Mouse (Mus musculus) telencephalon, adult 2 months (tissue): ENCODE measurements around the gene Eif5a2.

ENCODE experiments used
- DNase-seq: peaks from one replicate; pipeline ENCODE4 v3.0.0-alpha.2; 2011; ENCODE audit warnings: low read depth, low spot score

The Eif5a2 gene

DNA sequence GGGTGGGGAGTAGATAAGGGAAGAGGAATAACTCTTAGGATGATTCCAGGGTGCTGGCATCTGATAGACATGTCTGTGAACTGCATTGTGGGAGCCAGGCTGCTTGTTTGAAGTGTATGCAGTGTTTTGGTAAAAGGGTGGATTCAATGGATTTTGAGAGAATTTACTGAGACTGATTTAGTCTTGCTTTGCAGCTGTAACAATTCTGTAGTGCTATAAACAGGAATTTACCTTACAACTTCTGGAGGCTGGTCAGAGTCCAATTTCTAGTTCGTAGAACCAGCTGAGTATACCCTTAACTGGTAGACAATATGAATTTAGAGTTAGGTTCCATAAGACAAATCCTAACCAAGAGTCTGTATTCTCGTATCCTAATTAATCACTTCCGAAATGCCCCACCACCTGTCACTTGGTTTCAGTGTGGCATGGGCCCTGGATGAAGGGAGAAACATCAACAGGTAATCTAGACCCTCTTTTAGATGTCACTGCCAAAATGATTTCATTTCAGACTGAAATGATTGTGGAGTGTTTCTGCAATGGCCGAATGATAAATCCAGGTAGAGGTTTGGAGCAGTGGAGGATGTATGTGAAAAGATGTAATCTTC, 27.1 kb downstream of the Eif5a2 start:
- DNase-seq, result no peak

DNA sequence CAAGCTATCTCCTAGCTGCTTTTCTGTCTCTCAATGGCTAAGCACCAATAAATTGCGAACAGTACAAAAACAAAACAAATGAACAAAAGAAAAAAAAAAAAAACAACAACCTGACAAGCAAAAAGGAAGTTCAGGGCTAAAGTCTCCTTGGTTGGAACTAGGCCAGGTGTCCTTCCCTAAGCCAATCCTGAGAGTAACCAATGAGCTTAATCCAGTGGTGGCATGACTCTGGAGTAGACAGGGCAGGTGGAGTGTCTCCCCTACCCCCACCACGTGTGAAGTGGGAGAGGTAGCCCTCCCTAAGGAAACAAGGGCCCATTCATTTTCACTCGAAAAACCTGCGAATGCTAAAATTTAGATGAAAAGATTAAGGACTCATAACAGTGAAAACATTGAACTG, 30.4 kb downstream of the Eif5a2 start:
- no peak for DNase-seq

DNA sequence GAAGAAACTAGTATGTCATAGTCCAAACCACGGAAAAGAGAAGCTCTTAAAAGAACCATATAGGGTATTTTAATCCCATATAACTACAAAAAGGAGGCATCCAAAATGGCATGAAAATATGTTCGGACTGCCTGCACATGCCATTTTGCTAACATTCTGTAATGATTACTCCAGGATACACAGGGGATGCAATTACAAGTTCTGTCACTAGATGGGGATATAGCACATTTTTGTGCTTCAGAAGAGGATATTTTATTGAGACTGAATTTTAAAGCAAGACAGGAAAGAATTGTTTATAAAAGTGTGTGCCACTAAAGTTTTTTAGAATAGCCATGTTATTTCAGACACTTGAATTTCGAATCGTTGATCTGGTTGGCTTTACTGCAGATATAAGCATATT, 33.3 kb downstream of the Eif5a2 start:
- peak; percentile 49 for DNase-seq

DNA sequence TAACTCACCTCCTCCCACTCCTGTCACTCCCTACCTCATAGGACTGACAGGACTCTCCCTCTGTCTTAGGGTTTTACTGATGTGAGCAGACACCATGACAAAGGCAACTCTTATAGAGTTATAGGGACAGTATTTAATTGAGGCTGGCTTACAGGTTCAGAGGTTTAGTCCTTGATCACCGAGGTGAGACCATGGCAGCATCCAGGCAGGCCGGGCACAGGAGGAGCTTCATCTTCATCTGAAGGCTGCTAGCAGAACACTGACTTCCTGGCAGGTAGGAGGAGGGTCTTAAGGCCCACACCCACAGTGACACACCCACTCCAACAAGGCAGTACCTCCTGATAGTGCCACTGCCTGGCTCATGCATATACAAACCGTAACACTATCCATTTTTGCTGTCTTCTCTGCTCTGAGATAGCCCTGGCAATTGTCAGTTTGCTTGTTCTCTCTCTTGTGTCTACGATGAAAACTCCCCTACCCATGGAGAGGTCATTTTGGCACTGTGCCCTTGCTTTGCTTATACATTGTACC, 35.0 kb downstream of the Eif5a2 start:
- no peak for DNase-seq

DNA sequence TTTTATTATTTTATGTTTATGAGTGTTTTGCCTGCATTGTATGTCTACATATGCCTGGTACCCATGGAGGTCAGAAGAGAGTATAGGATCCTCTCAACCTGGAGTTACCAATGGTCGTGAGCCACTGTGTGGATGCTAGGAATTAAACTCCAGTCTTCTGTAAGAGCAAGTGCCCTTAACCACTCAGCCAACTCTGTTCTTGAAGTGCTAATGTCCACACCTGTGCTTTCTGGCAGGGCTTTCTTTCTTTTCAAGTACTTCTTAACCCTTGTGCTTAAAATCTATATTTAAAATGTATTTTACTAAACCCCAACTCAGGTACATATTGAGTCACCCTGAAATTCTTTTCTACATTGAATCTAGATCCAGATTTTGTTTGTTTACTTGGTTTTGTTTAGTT, 45.2 kb downstream of the Eif5a2 start:
- DNase-seq, result no peak

DNA sequence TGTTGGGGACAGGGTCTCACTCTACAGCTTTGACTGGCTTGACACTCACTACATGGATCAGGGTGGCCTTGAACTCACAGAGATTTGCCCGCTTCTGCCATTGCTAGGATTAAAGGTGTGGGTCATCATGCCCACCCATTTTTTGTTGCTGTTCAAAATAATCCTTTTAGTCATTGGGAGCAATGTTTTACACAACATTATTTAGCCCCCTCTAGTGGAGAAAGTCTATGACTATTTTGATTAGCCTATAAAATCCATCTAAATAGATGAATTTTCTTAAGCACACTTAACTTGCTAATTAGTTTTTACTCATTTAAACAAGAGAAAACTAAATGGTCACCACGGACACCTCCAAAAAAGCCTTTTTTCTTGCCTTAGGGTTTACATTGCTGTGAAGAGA, 46.5 kb downstream of the Eif5a2 start:
- DNase-seq, result no peak

DNA sequence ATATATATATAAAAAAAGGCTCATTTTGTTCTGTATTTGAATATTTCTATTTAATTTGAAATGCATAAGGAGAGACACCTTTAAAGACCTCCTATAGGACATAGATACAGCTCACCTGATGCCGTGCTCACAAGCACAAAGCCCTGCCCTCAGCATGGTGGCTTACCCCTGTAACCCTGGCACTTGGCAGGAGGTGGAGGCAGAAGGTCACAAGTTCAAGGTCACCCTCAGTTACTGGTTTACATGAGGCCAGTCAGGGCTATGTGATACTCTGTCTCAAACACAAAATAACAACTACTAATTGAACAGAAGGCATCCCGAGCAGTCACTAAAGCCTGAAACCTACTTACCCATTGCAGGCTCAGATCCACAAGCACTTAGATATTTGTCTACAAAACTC, 48.4 kb downstream of the Eif5a2 start:
- no peak for DNase-seq

DNA sequence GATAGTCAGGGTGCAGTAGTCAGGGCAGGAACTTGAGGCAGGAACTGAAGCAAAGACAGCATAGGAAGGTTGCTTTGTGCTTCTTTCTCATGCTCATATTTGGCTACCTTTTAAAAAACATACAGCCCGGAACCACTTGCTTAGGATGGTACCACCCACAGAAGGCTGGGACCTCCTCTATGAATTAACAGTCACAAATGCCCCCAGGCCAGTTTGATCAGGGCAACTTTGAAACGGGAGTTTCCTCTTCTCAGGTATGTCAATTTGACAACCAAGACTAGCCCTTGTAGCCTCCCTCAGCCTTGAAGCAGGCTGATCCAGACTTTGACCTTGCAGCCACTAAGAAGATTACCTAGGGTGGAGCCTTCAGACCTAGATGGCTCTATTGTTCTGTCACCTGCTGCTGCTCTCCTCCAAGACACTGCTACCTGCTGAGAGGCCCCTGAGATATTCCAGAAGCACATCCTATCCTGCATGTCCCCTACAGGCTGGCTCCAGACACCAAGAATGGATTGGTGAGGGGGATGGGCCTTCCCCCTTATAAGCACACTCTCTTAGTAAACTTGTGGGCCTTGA, 55.8 kb downstream of the Eif5a2 start:
- no peak for DNase-seq

DNA sequence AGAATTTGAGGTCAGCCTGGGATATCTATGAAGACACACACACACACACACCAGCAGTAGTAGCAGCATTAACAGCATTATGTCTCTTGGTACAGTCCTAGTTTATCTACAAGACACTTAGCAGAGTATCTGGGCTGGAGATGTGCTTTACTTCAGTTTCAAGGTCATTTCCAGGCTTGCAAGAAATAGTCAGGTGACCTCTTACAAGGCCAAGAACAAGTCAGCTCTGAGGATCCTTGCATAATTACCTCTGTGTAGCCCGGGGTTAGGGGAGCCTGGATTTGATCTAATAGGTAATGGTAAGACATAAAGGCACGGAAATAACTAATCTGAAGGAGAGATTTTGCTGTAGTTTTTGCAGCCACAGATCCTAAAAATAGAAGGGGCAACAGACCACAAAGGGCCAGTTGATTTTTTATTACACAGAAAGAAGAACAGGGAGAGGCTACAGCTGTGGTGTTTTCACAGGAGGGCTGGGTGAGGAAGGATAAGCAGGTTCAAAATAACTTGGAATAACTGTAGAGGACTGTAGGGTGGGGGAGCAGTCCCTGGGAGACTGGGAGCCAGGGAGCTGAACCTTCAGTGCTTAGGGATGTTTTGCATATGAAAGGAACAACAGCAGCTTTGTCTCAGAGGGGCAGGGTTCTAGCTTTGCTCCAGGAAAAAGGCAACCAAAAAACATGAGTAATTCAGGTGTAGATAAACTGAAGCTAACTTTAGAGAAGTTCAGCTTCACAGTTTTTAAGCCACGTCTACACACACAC, 61.0 kb downstream of the Eif5a2 start:
- DNase-seq, result no peak

DNA sequence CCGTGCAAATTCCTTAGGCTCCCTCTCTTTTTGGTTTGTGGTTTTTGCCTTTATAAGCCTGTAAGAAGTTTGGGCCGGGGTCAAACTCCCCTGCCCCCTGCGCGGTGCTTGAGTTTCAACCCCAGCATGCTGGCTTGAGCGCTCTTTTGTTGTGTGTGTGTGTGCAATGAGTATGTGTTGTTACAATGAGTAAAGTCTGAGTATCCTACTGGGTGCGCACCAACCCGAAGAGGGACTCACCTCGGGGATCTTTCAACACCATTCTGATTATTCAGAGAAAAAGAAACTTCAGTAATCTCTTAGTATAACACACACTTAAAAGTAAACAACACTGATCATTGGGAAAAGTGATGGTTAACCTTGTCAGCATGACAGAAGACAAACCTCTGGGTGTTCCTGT, 62.2 kb downstream of the Eif5a2 start:
- no peak for DNase-seq

DNA sequence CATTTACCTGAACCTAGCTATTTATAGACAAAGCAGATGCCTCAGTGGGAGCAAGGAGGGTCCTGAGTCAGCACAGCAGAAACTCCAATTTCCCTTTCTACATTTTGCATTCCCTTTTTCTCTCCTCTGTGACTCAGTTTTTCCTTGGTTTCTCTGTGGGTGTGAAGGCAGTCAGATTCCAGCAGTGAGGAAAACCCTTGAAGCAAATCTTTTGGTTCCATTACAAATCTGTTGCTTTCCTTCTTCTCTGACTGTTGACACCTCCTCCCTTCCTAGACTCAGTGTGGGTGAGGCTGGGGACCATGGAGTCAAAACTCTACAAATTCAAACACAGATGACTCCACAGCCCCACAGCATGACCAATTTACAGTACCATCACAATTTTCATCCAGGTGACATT, 66.0 kb downstream of the Eif5a2 start:
- DNase-seq, result peak; percentile 17
